Mouse (Mus musculus) midbrain, embryonic 15.5 days (tissue): ENCODE data around the gene Dll3. TPM values are rescaled to one million over a fixed set of nuclear protein-coding genes. Genes with fewer than 3 reads are reported as not detected.
"Not testable (repeated sequence)": the region's sequence is repeated elsewhere in the genome, so short reads cannot be mapped to it uniquely, and the experiment has no call there.

Source experiments
- ATAC-seq: fragments of 200-750 bp; cut with Nextera tagmentation; replicated peaks from 2 replicates; pipeline ENCODE4 v1.8.0; 2017; ENCODE audit warnings: moderate TSS enrichment
- H3K27ac ChIP-seq: fragments of 300-500 bp; sonication (generic); 2 replicates; pipeline ENCODE4 v1.5.1; 2015; ENCODE audit warnings: mild to moderate bottlenecking, inconsistent platforms
- H3K27me3 ChIP-seq: fragments of 300-500 bp; sonication (generic); replicated peaks from 2 replicates; pipeline ENCODE4 v1.6.1; 2015; ENCODE audit warnings: inconsistent platforms
- H3K36me3 ChIP-seq: fragments of 300-500 bp; sonication (generic); replicated peaks from 2 replicates; pipeline ENCODE4 v1.6.1; 2015; ENCODE audit warnings: inconsistent platforms
- H3K4me1 ChIP-seq: fragments of 300-500 bp; sonication (generic); 2 replicates; pipeline ENCODE4 v1.6.1; 2015; ENCODE audit warnings: inconsistent platforms
- H3K4me2 ChIP-seq: fragments of 300-500 bp; sonication (generic); 2 replicates; pipeline ENCODE4 v1.6.1; 2015; ENCODE audit warnings: inconsistent platforms, mild to moderate bottlenecking, moderate library complexity
- H3K4me3 ChIP-seq: fragments of 300-500 bp; sonication (generic); 2 replicates; pipeline ENCODE4 v1.5.1; 2015; ENCODE audit warnings: mild to moderate bottlenecking, inconsistent platforms
- H3K9ac ChIP-seq: fragments of 300-500 bp; sonication (generic); 2 replicates; pipeline ENCODE4 v1.6.1; 2015; ENCODE audit warnings: mild to moderate bottlenecking, inconsistent platforms
- H3K9me3 ChIP-seq: fragments of 300-500 bp; sonication (generic); 2 replicates; pipeline ENCODE4 v1.6.1; 2016; ENCODE audit warnings: inconsistent platforms
- WGBS: fragments of 180-500 bp; shearing (Covaris S2); methylation state at CpG from one replicate; pipeline ENCODE4 v1.1.7; 2015; ENCODE audit warnings: mixed read lengths; 5-methylcytosine and 5-hydroxymethylcytosine counted together
- polyA plus RNA-seq: library from polyadenylated mRNA; unstranded; fragments of >200 nt; fragmentation: Nextera tagmentation; extraction: Ambion mirVana; gene quantifications from 2 replicates; pipeline ENCODE4 v1.2.1, GENCODE M21; 2015

Gene Dll3
- polyA plus RNA-seq, 1 experiment from 2014 or later = 22.6 TPM

DNA sequence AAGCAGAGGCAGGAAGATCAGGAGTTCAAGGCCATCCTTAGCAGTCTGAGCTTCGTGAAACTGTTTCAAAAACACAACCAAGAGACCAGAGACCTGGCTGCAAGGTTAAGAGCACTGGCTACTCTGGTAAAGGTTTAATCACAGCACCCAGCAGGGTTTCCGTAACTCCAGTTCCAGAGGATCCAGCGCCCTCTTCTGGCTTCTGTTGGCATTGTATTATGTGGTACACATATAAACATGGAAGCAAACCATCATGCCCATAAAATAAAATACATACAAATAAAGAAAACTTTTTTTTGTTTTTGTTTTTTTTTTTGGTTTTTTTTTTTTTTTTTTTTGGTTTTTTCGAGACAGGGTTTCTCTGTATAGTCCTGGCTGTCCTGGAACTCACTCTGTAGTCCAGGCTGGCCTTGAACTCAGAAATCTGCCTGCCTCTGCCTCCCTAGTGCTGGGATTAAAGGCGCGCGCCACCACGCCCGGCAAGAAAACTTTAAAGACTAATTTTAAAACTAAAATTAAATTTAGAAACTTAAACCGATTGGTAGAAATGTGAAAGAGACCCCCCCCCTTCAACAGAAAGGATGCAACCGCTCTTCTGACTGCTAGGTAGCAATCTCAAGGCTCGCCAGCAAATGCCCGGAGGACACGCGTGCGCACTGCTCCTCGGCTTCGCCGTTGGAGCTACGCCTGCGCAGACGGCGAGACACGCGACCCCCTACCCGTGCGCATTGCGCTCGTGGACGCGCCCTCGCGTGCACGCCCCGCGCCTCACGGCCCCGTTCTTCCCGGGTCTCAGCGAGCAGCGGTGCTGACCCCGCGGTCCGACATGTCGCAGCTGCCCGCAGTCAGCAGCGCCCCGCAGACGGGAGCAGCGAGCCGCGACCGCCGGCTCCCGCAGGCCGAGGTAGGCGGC lies 34.7 kb downstream of the Dll3 start, which contains the start of gene Eid2:
TSS of gene Eid2 (plus strand) at position 753 of the 913 bp plus-strand sequence.
- Histone ChIP-seq H3K4me2 (peak within 1 kb of the TSS; percentile 74), H3K36me3 (no peaks in the 10 kb centered on the region; the same call in 1 of the 2 replicates), H3K4me3 (peak within 1 kb of the TSS; percentile 58), H3K4me1 (peaks cover 19% of the 10 kb centered on the region), H3K27me3 (peaks cover 7% of the 10 kb centered on the region; the same call in 1 of the 2 replicates), H3K9me3 (no peaks in the 10 kb centered on the region), H3K27ac (peak within 1 kb of the TSS; percentile 93), H3K9ac (peak within 1 kb of the TSS; percentile 84)
- 7% methylated on average over 57 of the region's 57 CpGs for WGBS
- ATAC-seq = peak; percentile 93

GRCm38 (mm10) chr7:28265391-28265790 lies 36.6 kb downstream of the Dll3 start:
- ATAC-seq = no peak
- no peaks in the 10 kb centered on the region for H3K9me3 ChIP-seq
- peaks cover 7% of the 10 kb centered on the region; the same call in 1 of the 2 replicates for H3K27me3 ChIP-seq

DNA sequence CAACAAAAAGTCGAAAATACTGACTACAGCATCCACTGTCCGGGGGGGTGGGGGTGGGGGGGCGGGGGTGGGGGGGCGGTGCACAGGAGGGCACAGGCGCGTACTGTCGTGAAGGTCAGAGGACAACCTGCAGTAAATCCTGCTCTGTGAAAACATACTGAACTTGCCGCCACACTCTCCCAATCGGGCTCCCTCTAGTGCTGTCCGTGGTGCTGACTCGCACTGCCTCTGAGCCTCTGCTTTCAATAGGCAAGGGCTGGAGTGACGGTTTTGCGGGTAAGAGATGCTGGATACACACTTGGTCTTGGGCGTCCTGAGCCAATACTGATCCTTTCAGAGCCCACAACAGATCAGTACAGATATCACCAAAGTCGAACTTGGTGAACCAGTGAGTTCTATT lies 38.3 kb downstream of the Dll3 start:
- no peak for ATAC-seq
- H3K27ac ChIP-seq = no peak overlapping the region
- WGBS = 8% methylated on average over 15 of the region's 15 CpGs
- H3K27me3 ChIP-seq = peaks cover 7% of the 10 kb centered on the region; the same call in 1 of the 2 replicates
- H3K9ac ChIP-seq = no peak overlapping the region
- no peaks in the 10 kb centered on the region for H3K36me3 ChIP-seq
- peaks cover 5% of the 10 kb centered on the region for H3K4me1 ChIP-seq
- H3K9me3 ChIP-seq = no peaks in the 10 kb centered on the region
- H3K4me3 ChIP-seq = no peak overlapping the region
- no peak overlapping the region for H3K4me2 ChIP-seq

More at GRCm38 (mm10) chr7:28265391-28265790, 36.6 kb downstream of the Dll3 start:
- Histone ChIP-seq H3K4me2 (no peak overlapping the region), H3K4me3 (no peak overlapping the region), H3K9ac (no peak overlapping the region), H3K36me3 (no peaks in the 10 kb centered on the region), H3K27ac (no peak overlapping the region), H3K4me1 (peaks cover 17% of the 10 kb centered on the region)
- WGBS = 91% methylated on average over 13 of the region's 13 CpGs

DNA sequence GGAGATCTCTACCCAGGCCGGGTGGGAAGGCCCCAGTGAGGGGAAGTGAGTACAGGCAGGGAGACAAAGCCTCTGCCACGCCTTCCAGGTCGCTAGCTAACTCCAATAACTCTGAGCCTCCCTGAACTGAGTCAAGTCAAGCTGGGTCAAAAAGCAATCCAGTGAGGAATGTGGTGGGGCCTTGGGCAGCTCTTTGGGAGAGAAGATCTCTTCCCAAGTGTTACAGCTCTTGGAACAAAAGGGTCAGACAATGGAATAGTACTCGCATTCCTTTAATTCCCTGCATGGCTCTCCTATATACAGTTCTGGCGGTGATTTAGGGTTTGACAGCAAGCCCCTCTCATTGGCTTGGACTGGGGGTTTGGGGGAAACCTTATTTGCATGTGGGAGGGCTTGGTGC lies 39.2 kb downstream of the Dll3 start:
- Histone ChIP-seq H3K4me2 (no peak overlapping the region), H3K4me3 (no peak overlapping the region), H3K36me3 (no peaks in the 10 kb centered on the region), H3K9me3 (no peaks in the 10 kb centered on the region), H3K9ac (no peak overlapping the region), H3K27me3 (peaks cover 7% of the 10 kb centered on the region; the same call in 1 of the 2 replicates), H3K4me1 (no peaks in the 10 kb centered on the region), H3K27ac (no peak overlapping the region)
- WGBS = 47% methylated on average over 5 of the region's 5 CpGs
- ATAC-seq = no peak

GRCm38 (mm10) chr7:28255476-28255875 lies 46.6 kb downstream of the Dll3 start:
- Histone ChIP-seq H3K4me1 (no peaks in the 10 kb centered on the region), H3K9me3 (no peaks in the 10 kb centered on the region), H3K36me3 (no peaks in the 10 kb centered on the region), H3K27ac (no peak overlapping the region), H3K27me3 (no peaks in the 10 kb centered on the region), H3K9ac (no peak overlapping the region), H3K4me3 (no peak overlapping the region), H3K4me2 (no peak overlapping the region)
- no peak for ATAC-seq
- 86% methylated on average over 6 of the region's 6 CpGs for WGBS

- Histone ChIP-seq H3K27ac (no peak overlapping the region), H3K9me3 (no peaks in the 10 kb centered on the region), H3K4me2 (no peak overlapping the region), H3K4me3 (no peak overlapping the region), H3K9ac (no peak overlapping the region), H3K27me3 (no peaks in the 10 kb centered on the region), H3K36me3 (no peaks in the 10 kb centered on the region), H3K4me1 (no peaks in the 10 kb centered on the region)
- ATAC-seq = no peak
- WGBS = 89% methylated on average over 6 of the region's 6 CpGs
Measured at GRCm38 (mm10) chr7:28254591-28254990, 47.4 kb downstream of the Dll3 start.

GRCm38 (mm10) chr7:28251976-28252375 lies 50.1 kb downstream of the Dll3 start:
- no peak for ATAC-seq
- Histone ChIP-seq H3K9me3 (no peaks in the 10 kb centered on the region), H3K36me3 (no peaks in the 10 kb centered on the region), H3K27me3 (no peaks in the 10 kb centered on the region), H3K4me1 (no peaks in the 10 kb centered on the region), H3K4me2 (no peak overlapping the region), H3K27ac (no peak overlapping the region), H3K9ac (no peak overlapping the region), H3K4me3 (no peak overlapping the region)
- WGBS = 91% methylated on average over 17 of the region's 17 CpGs

DNA sequence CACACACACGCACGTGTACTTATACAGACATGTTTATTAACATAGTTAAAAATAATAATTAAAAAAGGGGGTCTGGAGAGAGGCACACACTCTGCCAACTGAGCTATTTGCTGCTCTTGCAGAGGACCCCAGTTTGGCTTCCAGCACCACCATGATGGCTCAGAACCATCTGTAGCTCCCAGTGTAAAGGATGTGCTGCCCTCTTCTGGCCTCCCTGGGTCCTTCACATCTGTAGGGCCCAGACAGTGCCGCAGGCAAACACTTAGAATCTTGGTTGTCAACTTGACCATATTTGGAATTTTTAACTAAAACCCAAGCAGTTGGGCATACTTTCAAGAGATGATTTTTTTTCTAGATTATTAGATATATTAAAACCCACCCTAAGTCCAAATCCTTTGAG lies 53.1 kb downstream of the Dll3 start:
- Histone ChIP-seq H3K36me3 (no peaks in the 10 kb centered on the region), H3K27me3 (no peaks in the 10 kb centered on the region), H3K4me2 (no peak overlapping the region), H3K9me3 (no peaks in the 10 kb centered on the region), H3K4me1 (no peaks in the 10 kb centered on the region), H3K4me3 (no peak overlapping the region), H3K9ac (no peak overlapping the region), H3K27ac (no peak overlapping the region)
- no peak for ATAC-seq
- 91% methylated on average over 3 of the region's 3 CpGs for WGBS

DNA sequence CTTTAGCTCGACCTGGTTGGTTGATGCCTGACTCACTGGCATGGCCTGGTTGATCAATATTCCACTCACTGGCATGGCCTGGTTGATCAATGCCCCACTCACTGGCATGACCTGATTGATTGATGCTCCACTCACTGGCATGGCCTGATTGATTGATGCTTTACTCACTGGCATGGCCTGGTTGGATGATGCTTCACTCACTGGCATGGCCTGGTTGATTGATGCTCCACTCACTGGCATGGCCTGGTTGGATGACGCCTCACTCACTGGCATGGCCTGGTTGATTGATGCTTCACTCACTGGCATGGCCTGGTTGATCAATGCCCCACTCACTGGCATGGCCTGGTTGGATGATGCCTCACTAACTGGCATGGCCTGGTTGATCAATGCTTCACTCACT lies 58.1 kb downstream of the Dll3 start:
- H3K27ac ChIP-seq, H3K4me1 ChIP-seq, ATAC-seq, H3K9me3 ChIP-seq, H3K4me3 ChIP-seq, H3K27me3 ChIP-seq, H3K36me3 ChIP-seq, H3K9ac ChIP-seq, H3K4me2 ChIP-seq: not testable (repeated sequence)
- 80% methylated on average over 2 of the region's 2 CpGs for WGBS

Other genes with a start within 250 kb of the Dll3 start
- 0.51 and 0.66 TPM in 2 replicates for gene Fcgbp, start 231.0 kb downstream of the Dll3 start, polyA plus RNA-seq
- gene 9530053A07Rik, start 172.8 kb downstream of the Dll3 start, polyA plus RNA-seq = 0.05 and 0.06 TPM in 2 replicates
- gene Fbl, start 132.5 kb downstream of the Dll3 start, polyA plus RNA-seq = 75.6 and 78.4 TPM in 2 replicates
- 16.3 and 18.1 TPM in 2 replicates for gene Dyrk1b, start 122.8 kb downstream of the Dll3 start, polyA plus RNA-seq
- gene Eid2, start 34.4 kb downstream of the Dll3 start, polyA plus RNA-seq = 16.4 and 21.0 TPM in 2 replicates
- 44.1 and 45.1 TPM in 2 replicates for gene Eid2b, start 24.5 kb downstream of the Dll3 start, polyA plus RNA-seq
- gene Selenov, start 11.1 kb downstream of the Dll3 start, polyA plus RNA-seq = 0.92 and 1.3 TPM in 2 replicates
- gene Timm50, start 9.8 kb upstream of the Dll3 start, polyA plus RNA-seq = 129 and 136 TPM in 2 replicates
- 111 and 112 TPM in 2 replicates for gene Supt5, start 36.5 kb upstream of the Dll3 start, polyA plus RNA-seq
- 430 and 438 TPM in 2 replicates for gene Rps16, start 48.4 kb upstream of the Dll3 start, polyA plus RNA-seq
- gene Plekhg2, start 70.4 kb upstream of the Dll3 start, polyA plus RNA-seq = 28.8 and 32.5 TPM in 2 replicates
- gene Zfp36, start 78.0 kb upstream of the Dll3 start, polyA plus RNA-seq = 3.2 and 3.3 TPM in 2 replicates
- gene Med29, start 90.5 kb upstream of the Dll3 start, polyA plus RNA-seq = 46.6 and 47.0 TPM in 2 replicates
- 92.5 and 110 TPM in 2 replicates for gene Paf1, start 90.7 kb upstream of the Dll3 start, polyA plus RNA-seq
- gene Gmfg, start 135.2 kb upstream of the Dll3 start, polyA plus RNA-seq = 3.2 and 3.4 TPM in 2 replicates
- gene Lrfn1, start 149.7 kb upstream of the Dll3 start, polyA plus RNA-seq = 20.9 and 23.0 TPM in 2 replicates
- gene Ifnl2, start 208.2 kb upstream of the Dll3 start, polyA plus RNA-seq = not detected in 2 replicates
- gene Ifnl3, start 220.6 kb upstream of the Dll3 start, polyA plus RNA-seq = not detected in 2 replicates
- gene Sycn, start 238.6 kb upstream of the Dll3 start, polyA plus RNA-seq = not detected in 2 replicates
- 0.14 and 0.18 TPM in 2 replicates for gene Nccrp1, start 245.0 kb upstream of the Dll3 start, polyA plus RNA-seq